Mouse (Mus musculus) gastrocnemius, postnatal 10 days (tissue): ENCODE measurements at regions not wholly inside any gene's neighbourhood (a gene's known extent, or its start where the extent isn't known, plus 50 kb on each side); places are given as distances from the start of the nearest gene placed in this dataset.
"Not testable (repeated sequence)": the region's sequence is repeated elsewhere in the genome, so short reads cannot be mapped to it uniquely, and the experiment has no call there.

Experiments used
- DNase-seq: peaks from one replicate; pipeline ENCODE4 v3.0.0; 2021; ENCODE audit warnings: mixed read lengths

DNA sequence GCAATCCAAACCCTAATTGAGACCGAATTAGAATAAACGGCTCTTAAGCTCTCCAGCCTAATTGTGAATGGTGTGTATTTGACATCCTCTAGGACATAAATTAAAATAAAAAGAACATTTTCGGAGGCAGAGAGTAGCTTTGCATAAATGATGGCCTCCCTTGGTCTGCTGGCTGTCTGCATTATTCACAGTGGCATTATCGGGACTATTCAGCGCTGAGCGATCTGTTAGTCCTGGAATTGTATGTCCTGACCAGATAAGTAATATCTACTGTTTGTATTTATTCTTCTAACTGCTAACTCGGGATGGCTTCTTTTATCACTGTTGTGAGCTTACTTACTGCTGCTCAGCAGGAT lies 299.6 kb downstream of the Chl1 start:
- no peak for DNase-seq

- DNase-seq = no peak
Observed at GRCm38 (mm10) chr6:103810342-103811001, 300.1 kb downstream of the Chl1 start.

DNA sequence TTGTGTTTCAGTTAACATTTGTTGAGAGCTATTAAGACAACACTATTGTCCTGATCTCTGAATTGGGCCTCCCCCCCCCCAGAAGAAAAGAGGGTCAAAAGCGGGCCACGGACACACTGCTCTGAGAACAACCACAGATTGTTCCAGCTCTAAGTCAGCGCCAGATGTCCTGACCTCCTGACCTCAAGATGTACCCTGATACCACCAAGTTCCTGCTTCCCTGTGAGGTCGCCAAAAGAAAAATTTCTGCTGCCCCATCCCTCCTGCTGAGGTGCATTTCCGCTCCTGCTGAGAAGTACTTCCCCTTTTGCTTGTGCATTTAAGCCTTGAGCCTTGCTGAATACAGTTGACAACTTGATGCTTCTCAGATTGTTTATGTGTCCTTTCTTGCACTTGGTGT lies 306.0 kb downstream of the Chl1 start:
- not testable (repeated sequence) for DNase-seq

GRCm38 (mm10) chr6:103826042-103826441 lies 315.7 kb downstream of the Chl1 start:
- DNase-seq = no peak

DNA sequence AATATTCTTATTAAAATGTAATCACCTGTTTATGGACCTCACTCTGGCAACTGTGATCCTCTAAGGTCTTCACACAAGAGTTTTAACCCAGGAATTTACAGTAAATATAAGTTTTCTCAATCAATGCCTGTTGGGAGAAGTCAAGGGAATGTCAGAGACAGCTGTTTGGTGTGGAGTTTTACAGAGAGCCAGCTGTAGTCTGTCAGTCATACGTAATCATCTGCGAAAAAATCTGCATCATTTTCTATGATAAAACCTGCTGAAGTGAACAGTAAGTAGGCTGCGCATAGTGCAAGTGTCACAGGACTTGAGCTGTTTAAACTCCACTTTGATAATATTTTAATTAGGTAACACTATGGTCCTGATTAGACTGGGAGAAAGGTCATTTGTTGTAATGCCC lies 317.2 kb downstream of the Chl1 start:
- no peak for DNase-seq

GRCm38 (mm10) chr6:103828866-103829265 lies 318.5 kb downstream of the Chl1 start:
- no peak for DNase-seq

- DNase-seq = no peak
Observed at GRCm38 (mm10) chr6:103832301-103832700, 321.9 kb downstream of the Chl1 start.

DNA sequence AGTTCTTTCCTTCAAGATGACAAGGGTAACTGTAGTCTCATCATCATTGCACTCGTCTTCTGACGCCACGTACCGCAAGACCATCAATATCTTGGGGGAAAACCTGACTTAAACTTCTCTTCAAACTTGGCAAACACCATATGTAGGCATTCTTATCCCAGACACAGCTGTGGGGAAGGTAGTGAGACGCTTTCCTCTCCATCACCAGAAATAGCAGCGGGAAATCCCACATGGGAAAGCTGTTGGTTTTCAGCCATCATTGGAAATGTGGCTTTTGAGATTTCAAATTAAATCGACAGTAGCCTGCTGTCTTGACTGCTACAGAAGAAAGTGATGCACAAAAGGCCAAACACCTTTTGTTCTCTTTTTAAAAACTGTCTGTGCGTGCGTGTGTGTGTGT lies 322.4 kb downstream of the Chl1 start:
- DNase-seq = no peak

- peak; percentile 33 for DNase-seq
Observed at GRCm38 (mm10) chr6:103833501-103834132, 323.2 kb downstream of the Chl1 start.

- no peak for DNase-seq
Observed at GRCm38 (mm10) chr6:103834726-103835229, 324.4 kb downstream of the Chl1 start.

GRCm38 (mm10) chr6:103859787-103860186 lies 349.4 kb downstream of the Chl1 start:
- no peak for DNase-seq

DNA sequence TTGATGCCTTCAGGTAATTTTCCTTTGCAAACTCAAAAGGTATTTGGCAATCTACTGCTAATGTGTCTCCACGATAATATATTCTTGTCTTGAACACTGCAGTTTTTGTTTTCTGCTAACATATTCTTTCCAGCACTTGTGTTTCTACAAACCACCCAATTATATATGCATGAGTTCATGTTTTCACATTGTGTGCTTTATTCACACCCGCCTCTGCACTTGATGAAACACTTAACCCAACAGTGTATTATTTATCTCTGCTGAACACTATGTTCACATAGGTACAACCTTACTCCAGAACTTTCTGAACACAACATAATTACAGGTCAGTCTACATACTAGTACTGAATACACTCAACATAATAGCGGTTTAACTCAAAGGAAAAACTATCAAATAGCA lies 383.1 kb downstream of the Chl1 start:
- no peak for DNase-seq

DNA sequence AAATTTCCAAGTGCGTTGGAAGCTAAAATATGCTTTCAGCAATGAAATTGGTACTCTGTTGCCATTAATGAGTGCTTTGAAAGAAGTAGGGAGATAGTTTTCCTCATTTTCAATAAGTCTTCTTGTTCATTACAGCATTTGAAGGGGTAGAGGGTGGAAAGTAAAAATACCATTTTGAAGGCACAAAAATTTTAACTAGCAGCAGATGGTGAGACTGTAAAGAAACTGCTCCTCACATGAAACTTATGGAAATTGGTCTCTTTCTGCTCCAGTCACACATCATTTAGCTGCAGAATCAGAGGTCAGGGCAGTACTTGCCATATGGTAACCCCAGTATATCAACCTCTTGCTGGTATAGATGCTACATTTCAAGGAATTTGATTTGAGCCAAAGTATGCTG lies 414.1 kb downstream of the Chl1 start:
- DNase-seq = no peak

DNA sequence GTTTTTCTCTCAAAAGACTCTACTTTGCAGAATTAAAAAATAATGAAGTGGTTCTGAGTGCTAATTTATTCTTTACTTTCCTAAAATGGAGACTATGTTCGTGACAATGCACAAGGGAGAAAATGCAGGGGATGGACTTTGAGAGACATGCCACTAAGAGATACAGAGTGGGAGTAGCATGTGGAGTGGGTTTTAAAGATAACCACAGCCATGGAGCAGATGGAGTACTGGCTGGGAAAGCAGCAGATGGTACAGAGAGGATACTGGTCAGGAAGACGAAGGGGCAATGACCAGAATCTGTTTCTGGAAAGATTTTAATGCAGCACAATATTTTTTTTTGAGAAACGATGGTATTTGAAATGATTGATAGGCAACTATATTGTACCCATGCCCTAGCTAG lies 416.7 kb downstream of the Chl1 start:
- no peak for DNase-seq

DNA sequence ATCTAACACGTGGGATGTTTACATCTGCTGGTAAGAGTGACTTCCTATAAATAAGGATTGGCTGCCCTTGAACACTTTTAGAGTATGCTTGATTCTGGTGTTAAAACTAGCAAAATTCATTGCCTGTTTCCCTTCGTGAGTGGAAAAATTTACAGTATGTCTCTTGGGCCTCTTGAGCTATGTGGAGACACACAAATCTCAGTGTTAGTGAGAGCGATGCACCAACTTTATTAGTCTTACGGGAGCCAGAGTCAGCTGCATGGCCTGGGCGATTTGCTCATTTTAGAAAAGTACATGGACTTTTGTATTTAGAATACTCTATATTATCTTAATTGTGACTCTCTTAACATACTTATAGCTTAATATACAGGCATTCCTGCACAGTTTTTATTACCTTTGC lies 430.0 kb downstream of the Chl1 start:
- DNase-seq = no peak

DNA sequence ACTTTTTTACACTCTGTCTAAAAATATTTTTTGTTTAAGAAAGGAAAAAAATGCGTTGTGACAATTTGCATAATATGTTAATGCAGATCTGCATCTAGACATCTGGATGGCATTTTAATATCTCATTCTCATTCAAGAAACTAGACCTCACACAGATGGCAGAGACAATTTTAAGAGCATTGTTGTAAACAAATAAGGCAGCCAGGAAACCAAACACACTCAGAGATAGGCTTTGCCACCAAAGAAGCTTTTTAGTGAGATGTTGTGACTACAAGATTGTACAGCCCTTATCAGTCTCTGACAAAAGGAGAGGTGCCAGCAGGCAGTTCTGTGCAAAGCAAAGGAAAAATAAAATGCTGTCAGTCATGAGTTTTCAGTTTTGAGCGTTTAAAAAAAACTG lies 434.0 kb downstream of the Chl1 start:
- DNase-seq = no peak

DNA sequence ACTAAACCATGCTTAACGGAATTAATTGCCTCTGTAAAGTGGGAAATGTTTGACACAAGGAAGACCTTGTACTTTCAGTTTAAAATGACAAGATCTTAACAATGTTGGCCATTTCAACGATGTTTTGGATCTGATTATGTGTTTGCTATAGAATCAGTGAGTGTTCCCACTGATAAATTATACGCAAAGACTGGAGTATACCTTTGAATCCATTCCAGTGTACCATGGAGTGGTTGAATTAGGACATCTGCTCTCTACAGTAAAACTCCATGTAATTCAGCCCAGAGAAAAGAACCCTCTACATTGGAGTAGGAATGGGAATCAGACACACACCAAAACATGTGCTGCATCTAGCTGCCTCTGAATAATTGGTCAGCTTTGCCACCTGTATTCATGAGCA lies 437.1 kb downstream of the Chl1 start:
- no peak for DNase-seq

- no peak for DNase-seq
Observed at GRCm38 (mm10) chr6:103953134-103953771, 442.9 kb downstream of the Chl1 start.

DNA sequence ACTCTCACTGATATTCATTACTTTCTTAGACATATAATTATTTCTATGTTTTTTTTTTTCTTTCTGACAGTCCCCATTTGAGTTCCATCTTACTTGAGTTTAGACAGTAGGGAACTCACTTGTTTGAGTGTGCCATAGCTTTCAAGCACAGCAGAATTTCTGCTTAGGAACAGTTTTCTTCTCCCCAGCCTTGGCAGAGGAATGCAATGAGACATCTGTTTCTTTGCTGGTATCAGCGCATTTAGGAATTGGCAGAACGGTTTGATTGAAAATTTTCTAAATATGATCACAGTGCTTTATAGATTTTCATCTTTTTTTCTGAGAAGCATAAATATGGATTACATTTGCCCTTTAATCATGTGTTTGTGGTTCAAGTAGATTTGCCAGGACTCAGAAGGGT lies 448.6 kb downstream of the Chl1 start:
- DNase-seq = no peak

GRCm38 (mm10) chr6:103967811-103968420 lies 457.5 kb downstream of the Chl1 start:
- DNase-seq = no peak

- DNase-seq = no peak
Observed at GRCm38 (mm10) chr6:103999186-103999585, 488.8 kb downstream of the Chl1 start.

DNA sequence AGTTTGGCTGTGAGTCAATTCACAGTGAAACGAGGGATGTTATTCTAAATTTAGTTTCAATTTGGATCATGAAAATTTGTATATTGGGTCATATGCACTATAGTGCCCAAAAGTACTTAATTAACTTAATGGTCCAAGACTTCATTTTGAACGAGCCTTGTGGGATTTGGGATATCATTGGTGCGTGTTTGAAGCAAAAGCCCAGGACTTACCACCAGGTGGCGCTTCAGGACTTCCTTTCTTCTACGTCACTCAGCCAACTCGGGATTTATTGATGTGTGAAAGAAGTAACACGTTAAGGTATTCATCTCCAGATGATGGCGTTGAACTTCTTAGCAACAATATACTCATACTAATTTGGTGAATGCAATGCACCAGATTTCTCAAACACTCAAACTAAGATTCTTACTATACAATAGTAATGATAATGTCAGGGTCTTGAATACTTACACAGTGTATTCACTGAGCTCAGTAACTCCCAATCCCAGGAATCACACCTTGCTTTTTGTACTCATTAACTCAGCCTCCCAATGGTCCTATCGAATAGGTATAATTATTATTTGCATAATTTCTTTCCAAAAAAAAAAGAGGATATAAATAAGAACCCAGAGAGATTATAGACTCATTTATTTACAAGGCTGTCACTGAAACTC lies 464.0 kb upstream of the Cntn6 start:
- DNase-seq = peak; percentile 73

DNA sequence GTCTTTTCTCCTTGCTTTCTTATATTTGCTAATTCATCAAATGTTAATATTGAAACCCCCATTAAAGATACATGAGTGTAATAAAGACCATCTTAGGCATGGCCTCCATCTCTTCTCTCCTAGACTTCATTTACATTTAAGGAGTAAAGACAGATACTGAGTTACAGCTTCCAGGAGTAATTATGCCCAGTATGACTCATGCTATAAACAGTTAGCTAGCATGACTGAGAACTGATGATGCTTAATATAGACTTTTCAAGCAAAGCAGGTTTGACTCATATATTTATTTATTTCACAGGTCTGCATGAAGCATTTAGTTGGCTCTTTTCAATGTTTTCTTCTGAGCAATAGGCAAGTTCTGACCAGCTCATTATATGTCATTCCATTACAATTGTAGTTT lies 453.7 kb upstream of the Cntn6 start:
- no peak for DNase-seq
